Mouse (Mus musculus) ovary, postnatal 36 days (tissue): Measurements from ENCODE around the gene Sde2.

Experiments
- DNase-seq: peaks from one replicate; pipeline ENCODE4 v3.0.0; 2022; ENCODE audit warnings: low spot score, mixed read lengths

Gene Sde2

DNA sequence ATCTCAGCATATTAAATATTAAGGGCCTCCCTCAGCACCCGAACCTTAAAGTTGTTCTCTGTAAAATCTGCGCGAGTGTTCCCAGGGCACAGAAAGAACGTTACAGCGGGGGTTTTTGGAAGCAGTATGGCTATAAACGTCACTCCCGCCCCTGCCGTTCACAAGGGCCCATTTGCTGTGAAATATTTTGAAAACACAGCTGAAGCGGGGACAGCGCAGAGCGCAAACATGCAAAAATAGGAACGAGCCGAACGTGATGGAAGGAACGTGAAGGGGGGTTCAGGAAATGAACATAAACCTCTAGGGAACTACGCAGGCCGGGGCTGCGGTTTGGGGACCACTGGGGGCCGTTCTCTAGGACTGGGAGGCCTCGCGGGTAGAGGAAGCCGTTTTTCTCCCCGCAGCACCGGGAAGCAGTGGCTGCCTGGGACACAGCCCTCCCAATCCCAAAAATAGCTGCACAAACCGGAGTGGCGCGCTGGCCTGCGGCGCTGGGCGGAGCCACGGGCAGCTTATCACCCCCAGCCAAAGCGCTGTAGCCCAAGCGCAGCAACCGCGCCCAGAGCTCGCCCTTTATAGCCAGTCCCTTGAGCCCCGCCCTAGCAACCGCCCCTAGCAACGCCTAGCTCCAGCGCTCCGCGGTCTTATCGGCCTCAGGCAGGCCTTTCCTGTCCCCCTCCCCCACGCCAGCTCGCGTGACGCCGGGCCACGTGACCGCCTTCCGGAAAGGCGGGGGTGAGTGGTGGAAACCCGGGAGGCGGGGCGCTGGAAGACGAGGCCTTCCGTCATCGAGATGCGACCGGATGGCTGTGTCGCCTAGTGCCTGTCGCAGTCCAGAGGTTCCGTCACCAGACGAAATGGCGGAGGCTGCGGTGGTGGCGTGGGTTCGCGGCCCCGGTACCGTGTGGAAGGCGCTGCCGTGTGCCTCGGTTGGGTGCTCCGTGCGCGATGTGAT, at the start of gene Sde2:
Sde2 (plus strand) TSS at position 812 of the 955 bp plus-strand sequence.
- peak; percentile 100 for DNase-seq

DNA sequence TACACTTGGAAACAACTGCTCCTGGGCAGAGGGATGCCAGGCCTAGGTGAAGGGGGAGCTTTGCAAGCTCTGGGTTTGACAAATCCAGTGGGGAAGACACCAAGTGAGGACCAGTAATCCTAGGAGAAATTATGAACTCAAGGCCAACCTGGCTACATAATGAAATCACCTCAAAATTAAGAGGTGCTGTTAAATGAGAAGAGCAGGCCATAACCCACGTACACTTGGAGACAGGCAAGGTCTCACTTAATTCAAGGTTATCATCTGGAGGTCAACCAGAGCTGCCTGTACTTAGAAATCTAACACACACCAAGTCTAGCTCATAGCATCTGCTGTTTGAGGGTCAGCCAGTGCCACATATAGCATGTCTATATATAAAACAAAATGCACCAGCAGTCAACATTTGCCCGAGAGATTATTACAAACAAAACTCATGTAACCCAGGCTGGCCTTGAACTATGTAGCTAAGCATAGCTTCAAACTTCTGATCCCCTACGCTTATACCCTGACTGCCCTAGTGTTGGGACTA, 49.4 kb upstream of the Sde2 start:
- DNase-seq = no peak

GRCm38 (mm10) chr1:180803881-180804280, 47.0 kb upstream of the Sde2 start:
- DNase-seq = no peak

DNA sequence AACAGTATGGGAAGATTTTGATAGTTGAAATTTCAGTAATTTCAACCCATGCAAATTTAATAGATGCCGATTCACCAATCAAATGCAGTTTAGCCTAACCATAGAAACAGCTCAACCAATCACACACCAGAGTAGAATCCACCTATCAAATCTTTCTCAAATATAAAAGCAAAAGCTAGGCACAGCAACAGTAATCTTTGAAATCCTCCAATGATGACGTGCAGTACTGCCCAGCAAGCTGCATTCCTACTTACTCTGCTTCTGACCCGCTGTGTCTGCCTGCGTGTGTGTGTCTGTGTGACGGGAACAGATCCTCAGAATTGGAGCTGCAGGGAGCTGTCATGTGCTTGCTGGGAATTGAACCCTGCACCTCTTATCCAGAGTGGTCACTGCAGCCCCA, 42.1 kb upstream of the Sde2 start:
- no peak for DNase-seq

DNA sequence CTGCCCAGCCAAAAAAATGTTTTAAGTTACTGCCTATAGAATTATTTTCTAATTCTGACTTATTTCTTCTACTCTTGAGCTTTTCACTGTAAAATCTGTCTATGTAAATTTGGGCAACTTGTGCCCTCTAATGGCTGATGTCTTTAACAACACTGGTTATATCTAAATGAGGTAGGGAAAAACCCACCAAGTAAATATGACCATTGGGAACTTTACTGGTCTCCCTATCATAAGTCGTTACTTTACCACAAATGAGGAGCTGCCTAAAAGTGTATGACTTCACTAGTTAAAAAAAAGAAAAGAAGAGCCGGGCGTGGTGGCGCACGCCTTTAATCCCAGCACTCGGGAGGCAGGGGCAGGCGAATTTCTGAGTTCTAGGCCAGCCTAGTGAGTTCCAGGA, 40.0 kb upstream of the Sde2 start:
- no peak for DNase-seq

DNA sequence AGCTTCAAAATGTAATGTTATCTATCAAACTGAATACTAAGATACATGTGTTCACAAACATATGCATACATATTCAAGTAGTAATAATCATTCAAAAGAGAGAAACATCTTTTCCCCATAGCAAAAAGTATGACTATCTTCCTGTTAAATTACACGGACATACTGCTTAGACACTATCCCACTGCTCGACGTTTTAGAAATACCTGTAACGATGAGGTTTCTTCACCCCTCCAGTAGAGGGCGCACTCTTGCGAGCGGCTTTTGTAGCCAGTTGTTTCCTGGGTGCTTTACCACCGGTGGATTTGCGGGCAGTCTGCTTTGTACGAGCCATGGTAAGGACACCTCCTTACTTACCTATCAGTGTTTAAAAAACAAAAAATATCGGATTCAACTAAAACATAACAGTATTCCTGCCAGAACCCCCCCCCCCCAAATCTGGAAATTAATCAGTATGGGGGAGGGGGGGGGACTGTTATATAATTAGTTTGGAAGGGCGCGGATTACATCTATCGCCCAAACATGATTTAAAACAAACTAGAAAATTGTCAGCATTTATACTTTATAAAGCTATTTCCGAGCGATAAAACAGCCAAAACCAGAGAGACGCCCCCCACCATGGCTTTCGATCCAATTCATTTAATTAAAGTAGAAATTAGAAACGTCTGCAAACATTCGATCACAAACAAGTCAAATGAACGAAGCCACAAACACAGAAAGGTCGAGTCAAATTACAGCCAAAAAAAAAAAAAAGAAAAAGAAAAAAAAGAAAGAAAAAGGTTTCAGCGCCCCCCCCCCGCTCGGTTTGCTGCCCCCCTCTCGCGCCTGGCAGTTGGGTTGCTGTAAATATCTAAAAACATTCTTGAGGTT, 39.1 kb upstream of the Sde2 start:
- no peak for DNase-seq

DNA sequence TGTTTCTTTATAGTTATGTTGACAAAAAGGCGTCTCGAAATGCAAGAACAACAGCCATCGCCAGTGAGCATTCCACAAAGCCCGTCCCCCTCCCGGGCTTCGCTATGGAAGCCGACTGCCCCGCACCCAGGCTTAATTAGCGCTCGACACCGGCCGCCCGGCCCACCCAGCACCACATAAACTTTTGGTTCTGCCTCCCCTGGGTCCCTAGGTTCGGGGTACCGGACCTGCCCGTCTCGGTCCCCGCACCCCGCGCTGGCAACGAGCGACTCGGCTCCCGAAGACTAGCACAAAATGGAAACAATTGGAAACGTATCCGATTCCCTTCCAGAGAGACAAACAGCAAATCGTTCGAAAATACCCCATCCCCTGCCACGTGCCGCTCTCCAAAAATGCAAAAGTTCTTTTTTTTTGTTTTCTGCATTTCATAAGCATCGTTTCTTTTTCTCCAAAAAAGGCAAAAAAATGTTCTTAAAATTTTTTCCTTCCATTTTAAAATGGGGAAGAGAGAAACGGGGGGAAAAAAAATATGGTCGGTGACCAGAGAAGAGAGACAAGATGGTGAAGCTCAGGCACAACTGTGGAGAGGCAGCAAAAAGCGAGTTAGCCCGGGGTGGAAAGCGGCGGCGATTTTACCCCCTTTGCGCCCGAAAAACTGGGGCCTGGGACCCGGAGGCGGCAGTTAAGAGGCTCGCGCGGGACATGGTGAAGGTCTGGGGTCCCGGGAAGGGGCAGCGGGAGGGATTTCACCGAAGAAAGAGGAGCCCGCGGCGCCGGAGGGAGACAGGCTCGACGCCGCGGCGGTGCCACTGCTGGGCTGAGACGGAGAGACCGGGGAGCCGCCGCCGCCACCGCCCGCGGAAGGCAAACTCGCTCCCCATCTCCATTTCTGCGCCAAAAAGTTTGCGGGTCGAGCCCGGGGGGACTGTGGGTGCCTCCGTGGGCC, 38.2 kb upstream of the Sde2 start:
- DNase-seq = peak; percentile 66

DNA sequence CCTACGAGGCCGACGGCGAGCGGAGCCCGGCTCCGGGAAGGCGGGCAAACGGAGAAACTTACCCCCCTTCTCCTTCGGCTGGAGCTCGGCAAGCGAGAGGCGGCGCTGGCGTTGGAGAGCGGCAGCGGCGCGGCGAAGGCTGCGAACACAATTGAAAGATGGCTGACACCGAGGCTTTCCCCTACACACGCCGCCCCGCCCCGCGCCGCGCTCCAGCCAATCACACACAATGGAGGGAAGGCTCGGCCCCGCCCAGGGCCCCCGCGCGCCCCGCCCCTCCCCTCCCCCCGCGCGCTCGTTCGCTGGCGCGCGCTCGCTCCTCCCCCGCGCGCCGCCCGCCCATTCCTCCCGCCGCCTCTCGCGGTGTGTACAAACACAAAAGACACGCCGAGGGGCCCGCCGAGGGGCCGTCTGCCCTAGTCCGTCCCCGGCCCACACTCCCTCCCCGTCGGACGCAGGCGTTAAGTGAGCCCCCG, 37.5 kb upstream of the Sde2 start:
- DNase-seq = peak; percentile 96

DNA sequence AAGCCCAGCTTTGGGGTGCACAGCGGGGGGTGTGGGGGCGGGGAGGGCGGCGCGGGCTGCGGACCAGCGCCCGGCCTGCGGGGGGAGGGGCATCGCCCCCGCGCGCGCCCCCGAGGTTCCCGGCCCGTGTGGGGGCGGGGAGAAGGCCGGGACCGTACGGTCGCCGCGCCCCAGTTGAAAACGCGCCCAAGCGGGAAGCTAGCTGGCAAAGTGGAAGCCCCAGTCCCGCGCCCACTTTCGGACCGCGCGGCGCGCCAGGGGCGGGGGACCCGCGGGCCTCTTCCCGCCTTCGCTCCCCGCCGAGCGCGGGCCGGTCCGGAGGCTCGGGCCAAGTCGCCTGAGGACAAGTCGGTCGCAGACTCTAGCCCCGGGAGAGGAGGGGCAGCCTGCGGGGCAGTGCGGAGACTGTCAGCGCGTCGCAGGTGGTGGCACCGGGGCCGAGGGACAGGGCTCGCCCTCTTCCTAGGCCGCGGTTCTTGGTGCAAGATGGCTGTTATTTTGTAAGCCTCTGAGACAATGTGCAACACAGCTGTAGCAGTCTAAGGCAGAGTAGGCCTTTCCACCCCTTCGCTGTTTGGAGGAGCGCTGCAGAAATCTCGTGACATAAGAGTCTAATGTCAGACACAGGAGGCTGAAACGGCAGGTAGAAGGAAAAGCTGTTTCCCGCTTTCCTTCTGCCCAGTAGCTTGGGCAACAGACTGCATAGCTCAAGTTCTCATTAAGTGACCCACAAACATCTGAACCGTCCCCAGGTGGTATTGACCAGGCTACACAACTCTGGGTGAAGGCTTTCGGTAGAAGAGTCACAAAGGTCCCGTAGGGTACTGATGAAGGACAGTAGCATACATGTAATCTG, 36.8 kb upstream of the Sde2 start, which contains the start of gene H3f3a:
H3f3a (minus strand) TSS at position 59 of the 856 bp plus-strand sequence.
- DNase-seq = peak; percentile 90

- DNase-seq = no peak
These were observed 35.4 kb upstream of the Sde2 start for GRCm38 (mm10) chr1:180815371-180816024.

- no peak for DNase-seq
These were observed 32.9 kb upstream of the Sde2 start for GRCm38 (mm10) chr1:180818000-180818399.

- no peak for DNase-seq
These were observed 29.8 kb upstream of the Sde2 start for GRCm38 (mm10) chr1:180821101-180821500.

- no peak for DNase-seq
These were observed 28.7 kb upstream of the Sde2 start for GRCm38 (mm10) chr1:180822276-180822675.

GRCm38 (mm10) chr1:180823716-180824115, 27.2 kb upstream of the Sde2 start:
- no peak for DNase-seq

- no peak for DNase-seq
These were observed 26.2 kb upstream of the Sde2 start for GRCm38 (mm10) chr1:180824721-180825120.

- no peak for DNase-seq
These were observed 24.3 kb upstream of the Sde2 start for GRCm38 (mm10) chr1:180826634-180827033.

DNA sequence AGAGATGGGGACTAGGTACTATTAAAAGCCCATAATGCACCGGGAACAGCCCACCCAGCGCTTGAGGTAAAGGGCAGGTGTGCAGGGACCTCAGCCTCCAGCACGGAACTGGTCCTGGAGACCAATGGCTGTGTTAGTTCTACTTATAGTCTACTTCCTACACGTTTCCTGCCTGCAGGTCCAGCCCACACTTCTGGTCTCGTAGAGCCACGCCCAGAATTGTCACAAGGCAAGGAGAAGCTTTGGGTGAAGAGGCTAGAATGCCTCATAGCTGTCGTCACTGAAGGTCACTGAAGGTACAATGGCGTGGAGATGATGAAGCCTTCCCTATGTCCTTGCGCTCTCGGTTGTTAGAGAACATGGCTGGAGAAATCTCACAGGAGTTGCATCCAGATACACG, 21.2 kb upstream of the Sde2 start:
- DNase-seq = no peak

GRCm38 (mm10) chr1:180830175-180830574, 20.8 kb upstream of the Sde2 start:
- DNase-seq = peak; percentile 26

- DNase-seq = no peak
These were observed 20.2 kb upstream of the Sde2 start for GRCm38 (mm10) chr1:180830588-180831346.
